Mouse (Mus musculus) midbrain, postnatal 0 days (tissue): ENCODE data around the gene Rexo4. TPM values are rescaled to one million over a fixed set of nuclear protein-coding genes. Genes with fewer than 3 reads are reported as not detected.

Experiments used
- ATAC-seq: fragments of 200-750 bp; cut with Nextera tagmentation; 2 replicates; pipeline ENCODE4 v1.8.0; 2017; ENCODE audit warnings: moderate number of reproducible peaks, mild to moderate bottlenecking, moderate TSS enrichment, moderate library complexity; ENCODE audit not compliant: low FRiP score
- DNase-seq: peaks from one replicate; pipeline ENCODE4 v3.0.0-alpha.2; 2015; ENCODE audit warnings: low spot score
- H3K27ac ChIP-seq: fragments of 300-500 bp; sonication (generic); 2 replicates; pipeline ENCODE4 v1.5.1; 2014; ENCODE audit warnings: low read depth, mild to moderate bottlenecking, low read length, mixed read lengths
- H3K27me3 ChIP-seq: fragments of 300-500 bp; sonication (generic); 2 replicates; pipeline ENCODE4 v1.6.1; 2014; ENCODE audit warnings: low read length, control low read depth, mixed read lengths; ENCODE audit not compliant: insufficient read depth
- H3K36me3 ChIP-seq: fragments of 300-500 bp; sonication (generic); 2 replicates; pipeline ENCODE4 v1.6.1; 2014; ENCODE audit warnings: low read length, control low read depth, mixed read lengths; ENCODE audit not compliant: insufficient read depth
- H3K4me1 ChIP-seq: fragments of 300-500 bp; sonication (generic); 2 replicates; pipeline ENCODE4 v1.6.1; 2014; ENCODE audit warnings: mild to moderate bottlenecking, control low read depth, antibody characterized with exemption, low read length, mixed read lengths; ENCODE audit not compliant: insufficient read depth
- H3K4me2 ChIP-seq: fragments of 300-500 bp; sonication (generic); 2 replicates; pipeline ENCODE4 v1.6.1; 2014; ENCODE audit warnings: low read depth, mild to moderate bottlenecking, low read length, mixed read lengths; ENCODE audit not compliant: poor library complexity, severe bottlenecking
- H3K4me3 ChIP-seq: fragments of 300-500 bp; sonication (generic); 2 replicates; pipeline ENCODE4 v1.5.1; 2014; ENCODE audit warnings: low read depth, mild to moderate bottlenecking, low read length, moderate library complexity
- H3K9ac ChIP-seq: fragments of 300-500 bp; sonication (generic); replicated peaks from 2 replicates; pipeline ENCODE4 v1.6.1; 2014; ENCODE audit warnings: mild to moderate bottlenecking, low read length, moderate library complexity, mixed read lengths; ENCODE audit not compliant: poor library complexity, severe bottlenecking
- H3K9me3 ChIP-seq: fragments of 300-500 bp; sonication (generic); 2 replicates; pipeline ENCODE4 v1.6.1; 2016; ENCODE audit warnings: low read length, control low read depth
- CTCF ChIP-seq: IDR thresholded peaks from 2 replicates; pipeline ENCODE4 v1.5.1; 2016; ENCODE audit warnings: antibody characterized with exemption, mild to moderate bottlenecking
- WGBS: fragments of 180-500 bp; shearing (Covaris S2); extraction: QIAGEN DNeasy Blood & Tissue Kit; methylation state at CpG from one replicate; pipeline ENCODE4 v1.1.7; 2014; 5-methylcytosine and 5-hydroxymethylcytosine counted together
- polyA plus RNA-seq: library from polyadenylated mRNA; unstranded; fragments of >200 nt; fragmentation: Nextera tagmentation; extraction: Ambion mirVana; gene quantifications from 2 replicates; pipeline ENCODE4 v1.2.1, GENCODE M21; 2015
- total RNA-seq: library from RNA; depleted of rRNA; stranded (reverse); fragments of >200 nt; gene quantifications from 2 replicates; pipeline ENCODE4 v1.2.3, GENCODE M21; 2014

Rexo4 gene
- total and polyA plus RNA-seq, 2 experiments from 2014 or later: 26.0 to 39.1 TPM

- Histone ChIP-seq H3K4me2 (no peak overlapping the region), H3K27ac (no peak overlapping the region), H3K4me3 (no peak overlapping the region), H3K9ac (no peak overlapping the region), H3K27me3 (no peaks in the 10 kb centered on the region), H3K36me3 (peaks cover 43% of the 10 kb centered on the region), H3K4me1 (peaks cover 7% of the 10 kb centered on the region; the same call in 1 of the 2 replicates), H3K9me3 (no peaks in the 10 kb centered on the region)
- DNase-seq: no peak
- TF ChIP-seq CTCF: no peak
- 92% methylated on average over 6 of the region's 6 CpGs for WGBS
- no peak for ATAC-seq
These were observed 36.3 kb downstream of the Rexo4 start for GRCm38 (mm10) chr2:26927745-26928476.

DNA sequence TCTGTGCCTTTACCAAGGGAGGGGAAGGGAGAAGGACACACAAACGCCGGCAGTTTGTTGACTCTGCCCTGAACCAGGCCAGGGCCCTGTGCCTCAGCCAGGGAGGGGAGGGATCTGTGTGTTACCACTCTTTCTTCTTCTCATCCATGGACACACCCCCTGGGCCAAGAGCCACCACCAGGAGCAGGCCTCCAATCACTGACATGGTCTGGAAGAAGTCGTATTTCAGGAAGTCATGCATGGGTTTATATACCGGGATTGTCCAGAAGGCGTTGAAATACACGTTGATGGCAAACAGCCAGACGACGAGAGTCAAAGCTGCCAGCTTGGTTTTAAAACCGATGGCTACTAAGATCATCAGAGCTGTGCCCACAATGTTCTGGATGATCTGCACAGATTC is 42.4 kb downstream of the Rexo4 start:
- 82% methylated on average over 9 of the region's 9 CpGs for WGBS
- H3K4me3 ChIP-seq: no peak overlapping the region
- H3K36me3 ChIP-seq: peaks cover 76% of the 10 kb centered on the region
- no peaks in the 10 kb centered on the region for H3K27me3 ChIP-seq
- ATAC-seq (no peak), DNase-seq (no peak)
- H3K27ac ChIP-seq: no peak overlapping the region
- no peaks in the 10 kb centered on the region for H3K9me3 ChIP-seq
- TF ChIP-seq CTCF: no peak
- no peak overlapping the region for H3K9ac ChIP-seq
- peaks cover 11% of the 10 kb centered on the region for H3K4me1 ChIP-seq
- no peak overlapping the region for H3K4me2 ChIP-seq

DNA sequence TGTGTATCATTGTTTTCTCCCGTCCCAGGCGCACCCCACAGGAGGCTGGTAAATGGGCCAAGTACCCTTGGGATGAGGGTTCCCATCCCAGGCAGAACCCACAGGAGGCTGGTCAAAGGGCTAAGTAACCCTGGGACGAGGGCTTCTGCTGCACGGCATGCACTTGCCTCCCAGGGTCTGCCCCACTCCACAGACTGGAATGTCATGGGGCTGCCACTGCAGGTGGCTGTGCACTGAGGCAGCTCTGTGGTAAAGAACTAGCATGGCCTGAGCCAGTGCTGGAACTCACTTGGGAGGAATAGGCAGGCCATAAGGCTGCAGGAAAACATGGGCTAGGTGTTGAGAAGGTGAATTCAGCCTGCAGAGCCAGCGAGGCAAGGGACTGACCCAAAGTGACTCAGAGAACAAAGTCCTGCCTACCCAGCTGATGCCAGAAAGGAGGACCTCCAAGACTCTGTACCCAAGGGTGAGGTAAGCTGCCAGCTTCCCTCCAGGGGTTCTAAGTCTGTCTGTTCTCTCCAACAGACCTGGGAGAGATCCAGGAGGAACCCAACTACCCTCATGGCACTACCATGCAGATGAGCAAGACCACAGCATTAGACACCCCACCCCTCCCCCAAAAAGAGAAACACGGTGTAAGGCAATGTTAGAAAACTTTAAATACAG is 43.9 kb downstream of the Rexo4 start:
- no peak overlapping the region for H3K27ac ChIP-seq
- 87% methylated on average over 6 of the region's 6 CpGs for WGBS
- H3K4me1 ChIP-seq: peaks cover 17% of the 10 kb centered on the region
- TF ChIP-seq CTCF: no peak
- H3K27me3 ChIP-seq: no peaks in the 10 kb centered on the region
- H3K36me3 ChIP-seq: peaks cover 64% of the 10 kb centered on the region
- no peak for DNase-seq
- no peak overlapping the region for H3K4me3 ChIP-seq
- no peak overlapping the region for H3K4me2 ChIP-seq
- H3K9ac ChIP-seq: no peak overlapping the region
- ATAC-seq: no peak
- H3K9me3 ChIP-seq: no peaks in the 10 kb centered on the region

DNA sequence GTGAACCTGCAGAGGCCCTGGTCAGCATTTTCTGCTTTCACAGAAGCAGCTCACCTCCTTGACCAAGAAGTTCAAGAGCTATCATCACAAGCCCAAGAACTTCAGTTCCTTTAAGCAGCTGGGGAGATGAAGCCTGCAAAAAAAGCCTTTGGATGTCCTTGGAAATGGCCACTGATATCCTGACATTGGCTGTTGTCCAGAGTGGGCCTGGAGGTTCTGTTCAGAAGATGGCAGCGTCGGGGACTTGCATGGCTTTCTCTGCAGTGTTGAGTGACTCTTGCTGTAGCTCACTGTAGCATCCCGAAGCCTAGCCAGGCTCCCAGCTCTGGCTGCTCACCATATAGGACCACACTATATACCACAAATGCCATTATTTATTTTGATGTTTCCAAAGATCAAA is 44.5 kb downstream of the Rexo4 start:
- no peaks in the 10 kb centered on the region for H3K9me3 ChIP-seq
- H3K36me3 ChIP-seq: peaks cover 59% of the 10 kb centered on the region
- 87% methylated on average over 3 of the region's 3 CpGs for WGBS
- H3K9ac ChIP-seq: no peak overlapping the region
- H3K4me1 ChIP-seq: peaks cover 20% of the 10 kb centered on the region
- no peak overlapping the region for H3K4me3 ChIP-seq
- no peaks in the 10 kb centered on the region for H3K27me3 ChIP-seq
- ATAC-seq: no peak
- DNase-seq: no peak
- no peak for TF ChIP-seq CTCF
- H3K4me2 ChIP-seq: no peak overlapping the region
- H3K27ac ChIP-seq: no peak overlapping the region

DNA sequence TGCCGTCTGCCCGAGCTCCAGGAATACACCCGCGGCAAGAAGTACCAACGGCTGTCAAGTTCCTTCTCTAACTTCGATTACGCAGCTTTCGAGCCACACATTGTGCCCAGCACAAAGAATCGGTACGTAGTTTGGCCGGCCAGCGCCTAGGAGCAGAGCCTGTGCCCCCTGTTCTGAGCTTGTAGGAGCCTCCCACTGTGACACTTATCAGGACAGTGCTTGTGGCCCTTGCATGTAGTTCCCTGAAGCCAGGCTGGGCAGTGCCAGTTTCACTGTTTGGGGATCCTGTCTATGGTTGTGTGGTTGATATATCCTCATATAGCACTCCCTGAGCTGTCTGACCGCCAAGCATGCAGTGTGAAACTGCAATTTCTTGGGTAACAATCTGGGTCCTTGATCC is 47.4 kb downstream of the Rexo4 start:
- 3% methylated on average over 13 of the region's 13 CpGs for WGBS
- H3K9me3 ChIP-seq: no peaks in the 10 kb centered on the region
- peaks cover 24% of the 10 kb centered on the region for H3K4me1 ChIP-seq
- peak overlapping the region; percentile 73 for H3K4me3 ChIP-seq
- peak overlapping the region; percentile 81 for H3K9ac ChIP-seq
- H3K27ac ChIP-seq: peak overlapping the region; percentile 78
- peaks cover 58% of the 10 kb centered on the region for H3K36me3 ChIP-seq
- ATAC-seq: peak; percentile 18; the same call in 1 of the 2 replicates
- no peak for TF ChIP-seq CTCF
- peak overlapping the region; percentile 98 for H3K4me2 ChIP-seq
- DNase-seq: no peak
- no peaks in the 10 kb centered on the region for H3K27me3 ChIP-seq
